Comparison of ENCODE assay signal across 8 mouse cellular contexts in genomic region chr9:121858153-121858488, GRCm38 (mm10). TPM values are rescaled to one million over a fixed set of nuclear protein-coding genes. Genes with fewer than 3 reads are reported as not detected.
A peak's percentile ranks its signal among the peaks of the same experiment; 100 is the strongest.
DNase-seq lines count a peak whose midpoint lies in the region; ATAC-seq and TF ChIP-seq lines count a peak whose summit lies in the region.

TSS of gene Higd1a (minus strand) at chr9:121858362.

- TF ChIP-seq CTCF in midbrain, postnatal 0 days (IDR thresholded peaks at IDR 0.05): no peak

- H3K9ac ChIP-seq in heart, embryonic 11.5 days (ENCODE audit: low read depth, low read length): peak within 1 kb of the TSS; percentile 96
- peak within 1 kb of the TSS; percentile 84 for H3K9ac ChIP-seq in midbrain, postnatal 0 days (replicated peaks; ENCODE audit: low read length, poor library complexity, severe bottlenecking)

- H3K36me3 ChIP-seq in heart, embryonic 11.5 days (ENCODE audit: control insufficient read depth, insufficient read depth, low read length): no peaks in the 10 kb centered on the region; the same call in 1 of the 2 replicates
- H3K36me3 ChIP-seq in midbrain, postnatal 0 days (ENCODE audit: insufficient read depth, low read length): no peaks in the 10 kb centered on the region

- DNase-seq in left cerebral cortex, adult 18-20 months (ENCODE audit: low spot score in 2 of 2): no peak
- no peak for DNase-seq in left cerebral cortex, adult 9 months (ENCODE audit: low spot score in 2 of 2)
- DNase-seq in left cerebral cortex, adult 8-10 months (ENCODE audit: low spot score in 2 of 2): no peak
- DNase-seq in midbrain, postnatal 0 days (ENCODE audit: low spot score): no peak
- no peak for DNase-seq in Muller cell, postnatal 12 days (ENCODE audit: inconsistent ontology term)
- DNase-seq in testis, postnatal 10 days (ENCODE audit: low spot score): no peak

- no peaks in the 10 kb centered on the region for H3K27me3 ChIP-seq in heart, embryonic 11.5 days (ENCODE audit: control insufficient read depth, insufficient read depth, low read length)
- no peaks in the 10 kb centered on the region for H3K27me3 ChIP-seq in midbrain, postnatal 0 days (ENCODE audit: insufficient read depth, low read length)

- H3K4me1 ChIP-seq in brown adipose tissue, adult 24 weeks (ENCODE audit: control insufficient read depth, insufficient read depth, insufficient read length, low read length): no peaks in the 10 kb centered on the region
- 0 out of 2 replicates have a peak, but pooled peaks cover 4% of the 10 kb centered on the region for H3K4me1 ChIP-seq in heart, embryonic 11.5 days (ENCODE audit: control insufficient read depth, insufficient read depth, low read length)
- 0 out of 2 replicates have a peak, but pooled peaks cover 3% of the 10 kb centered on the region for H3K4me1 ChIP-seq in midbrain, postnatal 0 days (ENCODE audit: insufficient read depth, low read length)

- H3K4me3 ChIP-seq in brown adipose tissue, adult 24 weeks (ENCODE audit: insufficient read depth, low read depth, low read length): peak within 1 kb of the TSS; percentile 86
- peak within 1 kb of the TSS; percentile 96 for H3K4me3 ChIP-seq in heart, embryonic 11.5 days (ENCODE audit: low read depth, low read length)
- peak within 1 kb of the TSS; percentile 83 for H3K4me3 ChIP-seq in midbrain, postnatal 0 days (ENCODE audit: low read depth, low read length)

- peak within 1 kb of the TSS; percentile 86 for H3K4me2 ChIP-seq in heart, embryonic 11.5 days
- peak within 1 kb of the TSS; percentile 75 for H3K4me2 ChIP-seq in midbrain, postnatal 0 days (ENCODE audit: low read depth, low read length, poor library complexity, severe bottlenecking)

- H3K27ac ChIP-seq in brown adipose tissue, adult 24 weeks (replicated peaks; ENCODE audit: low read depth, low read length): peak within 1 kb of the TSS; percentile 92
- peak within 1 kb of the TSS; percentile 99 for H3K27ac ChIP-seq in heart, embryonic 11.5 days (ENCODE audit: low read depth, low read length)
- peak within 1 kb of the TSS; percentile 85 for H3K27ac ChIP-seq in midbrain, postnatal 0 days (ENCODE audit: low read depth, low read length)

- no peak for ATAC-seq in heart, embryonic 11.5 days (replicated peaks; ENCODE audit: insufficient number of reproducible peaks, low FRiP score, low TSS enrichment)
- no peak for ATAC-seq in midbrain, postnatal 0 days (ENCODE audit: low FRiP score)

- WGBS in heart, embryonic 11.5 days (ENCODE audit: insufficient replicate concordance): 15% methylated on average over 6 of the region's 6 CpGs
- 9% methylated on average over 6 of the region's 6 CpGs for WGBS in midbrain, postnatal 0 days

- no peaks in the 10 kb centered on the region for H3K9me3 ChIP-seq in heart, embryonic 11.5 days (replicated peaks; ENCODE audit: control insufficient read depth, low read length)
- no peaks in the 10 kb centered on the region for H3K9me3 ChIP-seq in midbrain, postnatal 0 days (ENCODE audit: low read length)

RNA-seq across cellular contexts. Expression of gene Higd1a, which starts in this region (rescaled TPM):
- 100 to 1,000 TPM in 1 of 2 experiments, 10 to 100 TPM in 1; 96.5 to 107 TPM for total RNA-seq in left cerebral cortex, adult 18-20 months (2021)
- polyA plus RNA-seq in brown adipose tissue, adult 24 weeks (2012; ENCODE audit: insufficient read depth, insufficient read length, missing spikeins): 439 and 453 TPM in 2 replicates
- polyA plus RNA-seq in heart, embryonic 11.5 days (2014; fragmentation: Nextera tagmentation; extraction: Ambion mirVana): 241 and 243 TPM in 2 replicates
- total RNA-seq in left cerebral cortex, adult 8-10 months (2022): 100 to 1,000 TPM in 1 of 4 experiments, 10 to 100 TPM in 3; 86.5 to 102 (median 89.7) TPM
- total RNA-seq in midbrain, postnatal 0 days (2014; rRNA removed): 30.6 and 42.8 TPM in 2 replicates
- 179 and 182 TPM in 2 replicates for polyA plus RNA-seq in midbrain, postnatal 0 days (2015; fragmentation: Nextera tagmentation; extraction: Ambion mirVana)
